Mouse (Mus musculus) heart, postnatal 0 days (tissue): ENCODE results near the gene Sgms1.
"Not testable (repeated sequence)": the region's sequence is repeated elsewhere in the genome, so short reads cannot be mapped to it uniquely, and the experiment has no call there.

Source experiments
- CTCF ChIP-seq: IDR thresholded peaks from 2 replicates; pipeline ENCODE4 v1.5.1; 2016; ENCODE audit warnings: antibody characterized with exemption, control low read depth, low read depth
- EP300 ChIP-seq: IDR thresholded peaks from 2 replicates; pipeline ENCODE4 v1.6.1; 2016; ENCODE audit warnings: antibody characterized with exemption, low read depth

- TF ChIP-seq CTCF, EP300: not testable (repeated sequence)
Measured at GRCm38 (mm10) chr19:32358011-32358410, 31.5 kb downstream of the Sgms1 start.
